Mouse (Mus musculus): ENCODE measurements around the gene Adam19. TPM values are rescaled to one million over a fixed set of nuclear protein-coding genes. Genes with fewer than 3 reads are reported as not detected.

The Adam19 gene
- polyA plus RNA-seq, 1 experiment from 2014 or later: 44.2 TPM

DNA sequence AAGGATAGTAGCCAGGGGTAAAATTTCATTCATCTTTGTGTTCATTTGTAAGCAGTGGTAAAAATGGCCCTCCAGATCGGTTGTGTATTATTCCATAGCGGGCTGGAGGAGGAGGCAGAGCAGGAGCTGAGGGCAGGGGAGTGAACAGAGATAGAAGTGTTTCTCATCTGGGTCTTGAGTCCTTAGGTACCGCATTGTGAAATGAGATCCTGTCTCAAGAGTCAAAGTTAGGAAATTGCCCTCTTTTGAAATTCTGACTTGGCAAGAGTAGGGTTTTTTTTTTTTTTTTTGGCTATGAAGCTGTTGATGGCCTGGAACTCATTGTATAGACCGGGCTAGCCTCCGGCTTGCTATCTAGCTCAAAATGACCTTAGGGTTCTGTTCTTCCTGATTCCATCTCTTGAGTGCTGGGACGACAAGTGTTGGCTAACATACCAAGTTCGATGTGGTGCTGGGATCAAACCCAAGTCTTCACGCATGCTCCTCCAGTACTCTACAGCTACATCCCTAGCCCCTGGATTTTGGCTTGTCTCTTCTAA is 67.6 kb downstream of the Adam19 start:
- Histone ChIP-seq H3K9me3 (replicated peaks) (no peaks in the 10 kb centered on the region), H3K36me3 (peaks cover 93% of the 10 kb centered on the region), H3K27ac (ENCODE audit: poor library complexity, severe bottlenecking) (no peak overlapping the region), H3K4me2 (no peak overlapping the region), H3K4me3 (no peak overlapping the region), H3K9ac (no peak overlapping the region), H3K4me1 (replicated peaks) (peaks cover 5% of the 10 kb centered on the region), H3K27me3 (replicated peaks) (no peaks in the 10 kb centered on the region)
- WGBS: 88% methylated on average over 8 of the region's 8 CpGs
- no peak for ATAC-seq (ENCODE audit: insufficient number of reproducible peaks, low FRiP score)

DNA sequence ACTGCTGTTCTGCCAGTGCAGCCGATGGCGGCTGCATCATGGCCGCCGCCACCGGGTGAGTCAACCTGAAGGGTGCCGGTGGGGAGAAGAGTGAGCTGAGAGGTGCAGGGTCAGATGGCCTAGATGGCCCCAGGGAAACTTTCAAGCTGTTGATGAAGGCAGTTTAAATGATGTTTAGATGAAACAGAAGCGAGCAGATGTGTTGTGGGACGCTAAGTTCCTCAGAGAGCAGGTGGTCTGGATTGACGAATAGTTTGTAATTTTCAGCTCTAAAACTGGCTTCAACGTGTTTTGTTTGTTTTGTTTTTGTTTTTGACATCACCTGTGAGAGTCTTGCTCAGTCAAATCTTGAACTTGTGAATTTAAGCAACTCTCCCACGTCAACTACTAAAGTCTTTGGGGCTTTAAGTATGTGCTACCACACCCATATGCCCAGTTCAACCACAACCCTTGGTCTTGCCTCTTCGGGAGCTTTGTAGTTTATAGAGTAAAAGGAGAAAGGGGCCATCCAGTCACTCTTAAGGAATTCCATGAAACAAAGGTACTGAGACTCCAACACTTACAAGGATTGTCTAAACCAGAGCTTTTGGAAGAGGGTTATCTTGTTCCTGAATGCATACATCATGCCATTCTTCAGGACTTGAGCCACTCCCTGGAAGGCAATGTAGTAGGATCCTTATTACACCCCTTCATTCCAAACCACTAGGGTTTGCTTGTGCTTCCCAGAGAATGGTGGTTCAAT is 69.5 kb downstream of the Adam19 start:
- Histone ChIP-seq H3K27ac (ENCODE audit: poor library complexity, severe bottlenecking) (no peak overlapping the region), H3K27me3 (replicated peaks) (no peaks in the 10 kb centered on the region), H3K4me3 (no peak overlapping the region), H3K9ac (no peak overlapping the region), H3K36me3 (peaks cover 87% of the 10 kb centered on the region), H3K4me1 (replicated peaks) (peaks cover 9% of the 10 kb centered on the region), H3K4me2 (no peak overlapping the region), H3K9me3 (replicated peaks) (no peaks in the 10 kb centered on the region)
- no peak for ATAC-seq (ENCODE audit: insufficient number of reproducible peaks, low FRiP score)
- WGBS: 89% methylated on average over 12 of the region's 12 CpGs

DNA sequence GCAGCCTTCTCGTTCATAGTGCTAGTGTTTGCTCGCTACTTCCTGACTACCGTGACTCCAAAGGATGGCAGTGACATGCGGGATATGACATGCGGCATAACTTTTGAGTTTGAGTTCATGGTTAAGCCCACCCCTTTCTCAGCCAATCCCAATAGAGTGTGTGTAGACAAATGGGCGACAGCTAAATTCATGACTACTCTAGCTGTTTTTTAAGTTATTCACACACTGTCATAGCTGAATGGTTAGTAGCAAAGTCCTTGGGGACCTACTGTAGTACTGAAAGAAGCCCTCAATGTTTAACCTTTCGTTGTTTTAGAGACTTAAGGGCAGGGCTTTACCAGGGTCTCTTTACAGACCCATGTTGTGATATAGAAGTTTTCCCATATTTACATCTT is 70.0 kb downstream of the Adam19 start:
- Histone ChIP-seq H3K9me3 (replicated peaks) (no peaks in the 10 kb centered on the region), H3K4me2 (no peak overlapping the region), H3K27ac (ENCODE audit: poor library complexity, severe bottlenecking) (no peak overlapping the region), H3K4me1 (replicated peaks) (peaks cover 15% of the 10 kb centered on the region), H3K4me3 (no peak overlapping the region), H3K36me3 (peaks cover 88% of the 10 kb centered on the region), H3K9ac (no peak overlapping the region), H3K27me3 (replicated peaks) (no peaks in the 10 kb centered on the region)
- WGBS: 88% methylated on average over 7 of the region's 7 CpGs
- no peak for ATAC-seq (ENCODE audit: insufficient number of reproducible peaks, low FRiP score)

DNA sequence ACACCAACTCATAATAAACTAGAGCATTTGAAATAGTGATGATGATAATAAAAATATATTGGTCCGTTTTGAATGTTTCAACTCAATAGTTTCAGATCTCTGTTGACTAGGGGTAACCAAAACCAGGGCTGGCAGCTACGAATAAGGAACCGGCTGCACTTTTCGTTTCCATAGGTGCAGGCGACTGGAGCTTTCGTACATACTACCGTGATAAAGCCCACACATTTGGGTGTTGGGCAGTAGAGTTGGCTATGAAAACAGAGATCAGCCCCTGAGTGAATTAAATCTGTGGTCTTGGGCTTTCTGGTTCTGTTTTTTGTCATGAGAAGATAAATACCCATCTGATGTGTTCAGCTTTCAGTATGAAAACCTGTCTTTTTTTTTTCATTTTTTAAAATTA is 70.5 kb downstream of the Adam19 start:
- WGBS: 84% methylated on average over 7 of the region's 7 CpGs
- Histone ChIP-seq H3K4me2 (no peak overlapping the region), H3K9ac (no peak overlapping the region), H3K9me3 (replicated peaks) (no peaks in the 10 kb centered on the region), H3K4me1 (replicated peaks) (peaks cover 15% of the 10 kb centered on the region), H3K4me3 (no peak overlapping the region), H3K27ac (ENCODE audit: poor library complexity, severe bottlenecking) (no peak overlapping the region), H3K36me3 (peaks cover 86% of the 10 kb centered on the region), H3K27me3 (replicated peaks) (no peaks in the 10 kb centered on the region)
- ATAC-seq (ENCODE audit: insufficient number of reproducible peaks, low FRiP score): no peak

DNA sequence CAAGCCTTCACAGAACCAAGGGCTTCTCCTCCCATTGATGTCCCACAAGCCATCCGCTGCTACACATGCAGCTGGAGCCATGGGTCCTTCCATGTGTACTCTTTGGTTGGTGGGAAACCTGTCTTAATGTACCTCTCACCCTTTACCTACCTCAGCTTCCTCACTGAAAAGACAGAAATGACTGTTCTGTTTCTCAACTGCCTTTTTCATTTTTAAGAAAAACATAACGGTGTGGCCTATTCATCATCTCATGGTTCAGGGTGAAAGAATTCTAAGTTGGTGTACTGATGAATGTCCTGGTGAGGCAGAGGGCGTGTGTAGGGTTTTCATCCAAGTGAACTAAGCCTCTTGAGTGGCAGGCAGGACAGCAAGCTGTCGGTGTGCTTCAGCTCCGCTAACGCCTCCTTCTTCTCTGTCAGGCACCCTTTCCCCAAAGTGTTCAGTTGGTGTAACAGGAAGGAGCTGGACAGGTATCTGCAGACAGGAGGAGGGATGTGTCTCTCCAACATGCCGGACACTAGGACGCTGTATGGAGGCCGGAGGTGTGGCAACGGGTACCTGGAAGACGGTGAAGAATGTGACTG is 71.1 kb downstream of the Adam19 start:
- Histone ChIP-seq H3K4me1 (replicated peaks) (peaks cover 12% of the 10 kb centered on the region), H3K4me3 (no peak overlapping the region), H3K27me3 (replicated peaks) (no peaks in the 10 kb centered on the region), H3K9ac (no peak overlapping the region), H3K9me3 (replicated peaks) (no peaks in the 10 kb centered on the region), H3K36me3 (peaks cover 86% of the 10 kb centered on the region), H3K27ac (ENCODE audit: poor library complexity, severe bottlenecking) (no peak overlapping the region), H3K4me2 (no peak overlapping the region)
- no peak for ATAC-seq (ENCODE audit: insufficient number of reproducible peaks, low FRiP score)
- 86% methylated on average over 11 of the region's 11 CpGs for WGBS

DNA sequence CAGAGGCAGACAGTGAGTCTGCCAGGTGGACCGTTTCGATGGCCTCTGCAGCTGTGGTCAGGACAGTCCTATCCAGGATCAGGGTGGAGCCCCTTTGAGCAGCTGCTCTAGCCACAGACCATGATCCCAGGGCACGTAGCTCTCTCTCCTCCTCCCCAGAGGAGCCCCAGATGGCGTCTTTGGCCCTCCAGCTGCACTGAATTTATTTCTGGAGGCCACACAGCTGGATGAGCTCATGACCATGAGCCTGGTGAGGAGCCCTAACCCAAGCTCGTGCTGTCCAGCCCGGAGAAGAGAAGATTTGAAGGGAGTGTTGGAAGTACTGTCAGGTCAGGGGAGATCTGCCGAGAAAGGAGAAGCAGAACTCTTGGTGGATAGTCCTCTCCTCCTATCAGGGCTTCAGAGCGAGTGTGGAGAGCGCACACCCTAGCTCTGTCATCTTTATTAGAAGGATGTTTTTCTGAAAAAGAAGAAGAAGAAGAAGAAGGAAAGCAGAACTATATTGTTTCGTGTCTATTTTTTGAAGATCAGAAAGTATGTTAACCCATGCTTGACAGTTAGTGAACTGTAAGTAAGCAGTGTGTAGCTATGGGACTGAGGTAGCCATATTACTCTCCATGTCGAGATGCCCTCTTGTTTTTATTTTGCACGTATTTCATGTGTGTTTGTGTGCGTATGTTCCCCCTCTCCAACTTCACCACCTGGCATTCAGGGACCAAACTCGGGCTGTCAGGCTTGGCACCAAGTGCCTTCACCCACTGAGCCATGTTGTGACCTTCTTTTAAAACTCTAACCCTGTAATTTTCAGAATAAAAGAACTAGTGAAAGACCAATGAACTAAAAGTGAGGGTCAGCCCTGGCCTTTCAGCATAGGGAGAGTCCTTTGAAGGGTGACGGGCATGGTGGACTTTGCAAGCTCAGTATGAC is 72.1 kb downstream of the Adam19 start:
- H3K36me3 ChIP-seq: peaks cover 82% of the 10 kb centered on the region
- 75% methylated on average over 15 of the region's 15 CpGs for WGBS

DNA sequence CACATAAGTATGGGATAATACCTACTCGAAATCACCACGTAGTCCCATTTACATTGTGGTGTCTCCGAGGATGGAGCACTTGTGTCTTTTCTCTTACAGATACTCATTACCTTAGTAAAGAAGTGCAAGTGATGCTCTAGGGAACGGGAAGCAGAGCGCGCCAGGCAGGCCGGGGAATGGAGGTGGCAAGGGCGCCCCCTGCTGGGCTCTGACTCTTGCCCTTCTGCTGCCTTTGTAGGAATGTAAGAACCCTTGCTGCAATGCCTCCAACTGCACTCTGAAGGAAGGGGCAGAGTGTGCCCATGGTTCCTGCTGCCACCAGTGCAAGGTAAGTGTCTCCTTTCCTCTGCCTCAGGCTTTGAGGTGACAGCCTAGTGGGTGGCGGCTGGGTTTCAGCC is 72.8 kb downstream of the Adam19 start:
- no peaks in the 10 kb centered on the region for H3K27me3 ChIP-seq (replicated peaks)
- no peak overlapping the region for H3K4me2 ChIP-seq
- H3K27ac ChIP-seq (ENCODE audit: poor library complexity, severe bottlenecking): no peak overlapping the region
- H3K4me1 ChIP-seq (replicated peaks): peaks cover 12% of the 10 kb centered on the region
- no peaks in the 10 kb centered on the region for H3K9me3 ChIP-seq (replicated peaks)
- WGBS: 64% methylated on average over 9 of the region's 9 CpGs
- 0 out of 2 replicates have a peak overlapping the region, but pooled peaks have one; percentile 7 for H3K9ac ChIP-seq
- no peak overlapping the region for H3K4me3 ChIP-seq
- no peak for ATAC-seq (ENCODE audit: insufficient number of reproducible peaks, low FRiP score)
- peaks cover 80% of the 10 kb centered on the region for H3K36me3 ChIP-seq

More for the DNA sequence above, 72.1 kb downstream of the Adam19 start:
- Histone ChIP-seq H3K4me1 (replicated peaks) (peaks cover 12% of the 10 kb centered on the region), H3K4me3 (no peak overlapping the region), H3K9ac (no peak overlapping the region), H3K9me3 (replicated peaks) (no peaks in the 10 kb centered on the region), H3K27me3 (replicated peaks) (no peaks in the 10 kb centered on the region), H3K4me2 (no peak overlapping the region), H3K27ac (ENCODE audit: poor library complexity, severe bottlenecking) (no peak overlapping the region)
- peak; percentile 15; the same call in 1 of the 2 replicates for ATAC-seq (ENCODE audit: insufficient number of reproducible peaks, low FRiP score)

DNA sequence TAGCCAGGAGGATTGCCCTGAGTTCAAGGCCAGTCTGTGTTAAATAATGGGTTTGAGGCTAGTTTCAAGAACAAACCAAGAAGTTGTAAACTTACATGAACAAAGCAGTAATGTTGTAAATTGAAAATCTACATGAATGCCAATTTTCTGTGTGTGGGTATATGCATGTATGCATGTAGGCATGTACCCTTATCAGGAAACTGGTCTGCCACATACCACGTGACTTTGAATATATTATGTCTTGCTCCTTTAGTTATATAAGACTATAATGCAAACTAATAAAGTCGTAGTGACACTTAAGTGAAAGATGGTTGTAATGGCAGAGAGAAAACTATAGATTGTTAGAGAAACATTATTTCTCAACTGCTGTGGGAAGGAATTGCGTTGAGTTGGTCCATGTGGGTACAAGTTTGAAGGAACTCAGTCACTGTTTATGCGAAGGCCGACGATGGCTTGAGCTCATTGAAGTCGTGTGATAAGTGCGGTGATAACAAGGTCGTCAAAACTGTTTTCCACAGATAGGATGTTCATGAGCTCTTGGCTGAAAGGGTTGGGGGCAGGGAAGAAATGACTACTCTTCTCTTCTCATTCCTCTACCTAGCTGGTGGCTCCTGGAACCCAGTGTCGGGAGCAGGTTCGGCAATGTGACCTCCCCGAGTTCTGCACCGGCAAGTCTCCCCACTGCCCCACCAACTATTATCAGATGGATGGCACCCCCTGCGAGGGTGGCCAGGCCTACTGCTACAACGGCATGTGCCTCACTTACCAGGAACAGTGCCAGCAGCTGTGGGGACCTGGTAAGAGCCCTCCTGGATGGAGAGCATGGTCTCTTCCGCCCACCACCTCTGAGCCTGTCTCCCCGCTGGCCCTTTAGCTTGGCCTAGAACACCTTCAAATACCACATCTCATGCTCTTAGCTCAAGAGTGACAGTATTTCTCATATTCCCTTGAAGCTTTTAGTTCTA is 75.5 kb downstream of the Adam19 start:
- ATAC-seq (ENCODE audit: insufficient number of reproducible peaks, low FRiP score): no peak
- Histone ChIP-seq H3K27me3 (replicated peaks) (no peaks in the 10 kb centered on the region), H3K9ac (no peak overlapping the region), H3K4me2 (no peak overlapping the region), H3K36me3 (peaks cover 83% of the 10 kb centered on the region), H3K9me3 (replicated peaks) (no peaks in the 10 kb centered on the region), H3K27ac (ENCODE audit: poor library complexity, severe bottlenecking) (no peak overlapping the region), H3K4me3 (no peak overlapping the region), H3K4me1 (replicated peaks) (peaks cover 12% of the 10 kb centered on the region)
- WGBS: 66% methylated on average over 17 of the region's 17 CpGs

DNA sequence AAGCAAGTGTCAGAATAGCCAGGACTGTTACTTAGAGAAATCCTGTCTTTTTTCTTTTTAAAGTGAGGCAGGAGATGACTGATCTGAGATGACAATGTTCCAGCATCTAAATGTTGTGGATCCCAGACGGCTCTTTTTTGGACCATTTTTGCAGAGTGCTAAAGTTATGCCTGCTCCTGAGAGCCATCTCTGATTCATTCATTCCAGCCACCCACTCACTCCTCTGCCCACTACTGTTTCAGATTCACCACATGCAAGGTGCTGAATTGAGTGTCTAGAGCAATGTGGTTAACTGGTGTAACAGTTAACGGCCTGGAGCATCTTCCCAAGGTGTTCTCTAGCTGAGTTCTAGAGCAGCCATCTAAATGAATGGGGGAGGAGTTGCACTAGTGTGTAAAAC is 79.1 kb downstream of the Adam19 start:
- Histone ChIP-seq H3K4me2 (no peak overlapping the region), H3K27me3 (replicated peaks) (no peaks in the 10 kb centered on the region), H3K36me3 (peaks cover 87% of the 10 kb centered on the region), H3K9me3 (replicated peaks) (no peaks in the 10 kb centered on the region), H3K4me3 (no peak overlapping the region), H3K4me1 (replicated peaks) (0 out of 2 replicates have a peak, but pooled peaks cover 7% of the 10 kb centered on the region), H3K27ac (ENCODE audit: poor library complexity, severe bottlenecking) (no peak overlapping the region), H3K9ac (no peak overlapping the region)
- 82% methylated on average over 2 of the region's 2 CpGs for WGBS
- ATAC-seq (ENCODE audit: insufficient number of reproducible peaks, low FRiP score): no peak

DNA sequence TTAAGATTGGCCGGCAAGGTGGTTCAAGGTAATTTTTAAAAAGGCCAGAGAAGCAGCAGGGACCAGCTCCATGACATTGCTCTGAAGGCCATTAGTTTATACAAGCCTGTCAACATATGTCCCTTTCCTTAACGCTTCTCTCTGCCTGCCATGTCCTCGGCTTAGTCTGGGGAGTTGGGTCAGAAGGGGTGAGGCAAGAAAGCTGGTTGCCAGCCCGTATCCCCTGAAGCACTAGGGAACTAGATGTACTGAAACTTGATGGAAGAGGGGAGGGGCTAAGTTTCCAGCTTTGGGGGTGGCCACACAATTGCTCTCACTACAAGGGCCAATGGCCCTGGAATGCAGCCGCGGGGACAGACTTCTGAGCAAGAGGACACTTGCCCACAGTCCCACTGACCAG is 87.5 kb downstream of the Adam19 start:
- H3K9me3 ChIP-seq (replicated peaks): no peaks in the 10 kb centered on the region
- ATAC-seq (ENCODE audit: insufficient number of reproducible peaks, low FRiP score): no peak
- H3K27me3 ChIP-seq (replicated peaks): no peaks in the 10 kb centered on the region
- H3K4me2 ChIP-seq: no peak overlapping the region
- H3K27ac ChIP-seq (ENCODE audit: poor library complexity, severe bottlenecking): no peak overlapping the region
- WGBS: 84% methylated on average over 6 of the region's 6 CpGs
- peaks cover 84% of the 10 kb centered on the region for H3K36me3 ChIP-seq
- no peak overlapping the region for H3K9ac ChIP-seq
- H3K4me3 ChIP-seq: no peak overlapping the region
- no peaks in the 10 kb centered on the region for H3K4me1 ChIP-seq (replicated peaks)
